Mouse (Mus musculus): ENCODE measurements around the gene Nup205. TPM values are rescaled to one million over a fixed set of nuclear protein-coding genes. Genes with fewer than 3 reads are reported as not detected.
"Not testable (repeated sequence)": the region's sequence is repeated elsewhere in the genome, so short reads cannot be mapped to it uniquely, and the experiment has no call there.

The Nup205 gene
- polyA plus RNA-seq, 1 experiment from 2014 or later = 32.4 TPM

- Histone ChIP-seq H3K4me1 (replicated peaks) (no peaks in the 10 kb centered on the region), H3K9ac (peak overlapping the region; percentile 83), H3K36me3 (no peaks in the 10 kb centered on the region), H3K27ac (peak overlapping the region; percentile 91), H3K4me2 (replicated peaks) (peak overlapping the region; percentile 88), H3K9me3 (no peaks in the 10 kb centered on the region), H3K4me3 (replicated peaks) (peak overlapping the region; percentile 71), H3K27me3 (replicated peaks) (no peaks in the 10 kb centered on the region)
- WGBS = under 1% methylated on average over 68 of the region's 69 CpGs
- ATAC-seq = peak; percentile 77
Observed at GRCm38 (mm10) chr6:35177650-35178272, 540 bp downstream of the Nup205 start.

GRCm38 (mm10) chr6:35179299-35179698, 2.1 kb downstream of the Nup205 start:
- H3K27me3 ChIP-seq (replicated peaks); H3K9ac ChIP-seq; H3K4me2 ChIP-seq (replicated peaks); H3K4me1 ChIP-seq (replicated peaks); H3K4me3 ChIP-seq (replicated peaks); H3K27ac ChIP-seq; H3K36me3 ChIP-seq; ATAC-seq; H3K9me3 ChIP-seq: not testable (repeated sequence)
- WGBS = 96% methylated on average over 3 of the region's 3 CpGs

- H3K9ac ChIP-seq = no peak overlapping the region
- no peak for ATAC-seq
- no peaks in the 10 kb centered on the region for H3K4me1 ChIP-seq (replicated peaks)
- H3K36me3 ChIP-seq = 0 out of 2 replicates have a peak, but pooled peaks cover 4% of the 10 kb centered on the region
- H3K27ac ChIP-seq = no peak overlapping the region
- H3K4me2 ChIP-seq (replicated peaks) = no peak overlapping the region
- no peaks in the 10 kb centered on the region for H3K9me3 ChIP-seq
- no peak overlapping the region for H3K4me3 ChIP-seq (replicated peaks)
- no peaks in the 10 kb centered on the region for H3K27me3 ChIP-seq (replicated peaks)
- 87% methylated on average over 1 of the region's 1 CpGs for WGBS
Observed at GRCm38 (mm10) chr6:35184781-35185180, 7.6 kb downstream of the Nup205 start.

- WGBS = 93% methylated on average over 8 of the region's 8 CpGs
- H3K36me3 ChIP-seq = peaks cover 30% of the 10 kb centered on the region
- ATAC-seq = no peak
Observed at GRCm38 (mm10) chr6:35191198-35191597, 14.0 kb downstream of the Nup205 start.

GRCm38 (mm10) chr6:35225696-35226095, 48.5 kb downstream of the Nup205 start:
- Histone ChIP-seq H3K9me3 (no peaks in the 10 kb centered on the region), H3K27me3 (replicated peaks) (no peaks in the 10 kb centered on the region), H3K36me3 (peaks cover 18% of the 10 kb centered on the region), H3K27ac (no peak overlapping the region), H3K4me1 (replicated peaks) (no peaks in the 10 kb centered on the region), H3K9ac (no peak overlapping the region), H3K4me2 (replicated peaks) (no peak overlapping the region), H3K4me3 (replicated peaks) (no peak overlapping the region)
- ATAC-seq = no peak
- WGBS = 92% methylated on average over 4 of the region's 4 CpGs

More at GRCm38 (mm10) chr6:35191198-35191597, 14.0 kb downstream of the Nup205 start:
- no peak overlapping the region for H3K4me2 ChIP-seq (replicated peaks)
- no peaks in the 10 kb centered on the region for H3K27me3 ChIP-seq (replicated peaks)
- no peak overlapping the region for H3K27ac ChIP-seq
- H3K9ac ChIP-seq = no peak overlapping the region
- H3K9me3 ChIP-seq = no peaks in the 10 kb centered on the region
- no peak overlapping the region for H3K4me3 ChIP-seq (replicated peaks)
- H3K4me1 ChIP-seq (replicated peaks) = no peaks in the 10 kb centered on the region

- Histone ChIP-seq H3K4me1 (replicated peaks) (no peaks in the 10 kb centered on the region), H3K9me3 (no peaks in the 10 kb centered on the region), H3K4me3 (replicated peaks) (no peak overlapping the region), H3K4me2 (replicated peaks) (no peak overlapping the region), H3K36me3 (peaks cover 27% of the 10 kb centered on the region), H3K27me3 (replicated peaks) (no peaks in the 10 kb centered on the region), H3K9ac (no peak overlapping the region), H3K27ac (no peak overlapping the region)
- no peak for ATAC-seq
- 93% methylated on average over 1 of the region's 1 CpGs for WGBS
Observed at GRCm38 (mm10) chr6:35229415-35229814, 52.2 kb downstream of the Nup205 start.

- Histone ChIP-seq H3K27me3 (replicated peaks) (no peaks in the 10 kb centered on the region), H3K9ac (no peak overlapping the region), H3K4me3 (replicated peaks) (no peak overlapping the region), H3K36me3 (peaks cover 24% of the 10 kb centered on the region), H3K4me1 (replicated peaks) (no peaks in the 10 kb centered on the region), H3K27ac (no peak overlapping the region), H3K9me3 (no peaks in the 10 kb centered on the region), H3K4me2 (replicated peaks) (no peak overlapping the region)
- WGBS = 92% methylated on average over 9 of the region's 9 CpGs
- no peak for ATAC-seq
Observed at GRCm38 (mm10) chr6:35236108-35236785, 59.0 kb downstream of the Nup205 start.

GRCm38 (mm10) chr6:35243252-35243651, 66.0 kb downstream of the Nup205 start:
- Histone ChIP-seq H3K9me3 (no peaks in the 10 kb centered on the region), H3K9ac (no peak overlapping the region), H3K36me3 (peaks cover 47% of the 10 kb centered on the region), H3K27me3 (replicated peaks) (no peaks in the 10 kb centered on the region), H3K4me1 (replicated peaks) (no peaks in the 10 kb centered on the region), H3K27ac (no peak overlapping the region), H3K4me2 (replicated peaks) (no peak overlapping the region), H3K4me3 (replicated peaks) (no peak overlapping the region)
- WGBS = over 99% methylated on average over 4 of the region's 4 CpGs
- ATAC-seq = no peak

GRCm38 (mm10) chr6:35243989-35244388, 66.8 kb downstream of the Nup205 start:
- H3K27ac ChIP-seq = no peak overlapping the region
- no peak overlapping the region for H3K4me2 ChIP-seq (replicated peaks)
- H3K4me3 ChIP-seq (replicated peaks) = no peak overlapping the region
- no peak overlapping the region for H3K9ac ChIP-seq
- WGBS = 74% methylated on average over 9 of the region's 9 CpGs
- H3K36me3 ChIP-seq = peaks cover 46% of the 10 kb centered on the region
- no peak for ATAC-seq
- H3K27me3 ChIP-seq (replicated peaks) = no peaks in the 10 kb centered on the region
- H3K4me1 ChIP-seq (replicated peaks) = no peaks in the 10 kb centered on the region
- H3K9me3 ChIP-seq = no peaks in the 10 kb centered on the region

GRCm38 (mm10) chr6:35245086-35245485, 67.9 kb downstream of the Nup205 start:
- H3K9ac ChIP-seq = no peak overlapping the region
- no peaks in the 10 kb centered on the region for H3K27me3 ChIP-seq (replicated peaks)
- WGBS = 58% methylated on average over 5 of the region's 5 CpGs
- no peaks in the 10 kb centered on the region for H3K4me1 ChIP-seq (replicated peaks)
- H3K27ac ChIP-seq = no peak overlapping the region
- no peak for ATAC-seq
- peaks cover 41% of the 10 kb centered on the region for H3K36me3 ChIP-seq
- H3K9me3 ChIP-seq = no peaks in the 10 kb centered on the region
- no peak overlapping the region for H3K4me3 ChIP-seq (replicated peaks)
- no peak overlapping the region for H3K4me2 ChIP-seq (replicated peaks)

- H3K4me3 ChIP-seq (replicated peaks) = peak overlapping the region; percentile 74; the same call in 1 of the 2 replicates
- H3K4me1 ChIP-seq (replicated peaks) = peaks cover 18% of the 10 kb centered on the region
- H3K4me2 ChIP-seq (replicated peaks) = peak overlapping the region; percentile 74
- no peaks in the 10 kb centered on the region for H3K9me3 ChIP-seq
- peak overlapping the region; percentile 87; the same call in 1 of the 2 replicates for H3K27ac ChIP-seq
- H3K36me3 ChIP-seq = no peaks in the 10 kb centered on the region
- WGBS = 62% methylated on average over 17 of the region's 17 CpGs
- no peaks in the 10 kb centered on the region for H3K27me3 ChIP-seq (replicated peaks)
- H3K9ac ChIP-seq = no peak overlapping the region
- ATAC-seq = no peak
Observed at GRCm38 (mm10) chr6:35251807-35252476, 74.7 kb downstream of the Nup205 start.

GRCm38 (mm10) chr6:35252477-35253346, 75.5 kb downstream of the Nup205 start:
- peak; percentile 96 for ATAC-seq
- under 1% methylated on average over 60 of the region's 60 CpGs for WGBS

More at GRCm38 (mm10) chr6:35252477-35253346, 75.5 kb downstream of the Nup205 start:
- peak overlapping the region; percentile 69 for H3K9ac ChIP-seq
- H3K4me2 ChIP-seq (replicated peaks) = peak overlapping the region; percentile 74
- H3K4me1 ChIP-seq (replicated peaks) = peaks cover 18% of the 10 kb centered on the region
- H3K9me3 ChIP-seq = no peaks in the 10 kb centered on the region
- no peaks in the 10 kb centered on the region for H3K36me3 ChIP-seq
- no peaks in the 10 kb centered on the region for H3K27me3 ChIP-seq (replicated peaks)
- H3K4me3 ChIP-seq (replicated peaks) = peak overlapping the region; percentile 74
- peak overlapping the region; percentile 87 for H3K27ac ChIP-seq
